Mouse (Mus musculus) forebrain, postnatal 0 days (tissue): ENCODE measurements around the gene Nrxn3. TPM values are rescaled to one million over a fixed set of nuclear protein-coding genes. Genes with fewer than 3 reads are reported as not detected.

Experiments used
- ATAC-seq: fragments of 200-750 bp; cut with Nextera tagmentation; 2 replicates; pipeline ENCODE4 v1.8.0; 2017; ENCODE audit warnings: mild to moderate bottlenecking, moderate library complexity
- DNase-seq: peaks from one replicate; pipeline ENCODE4 v3.0.0-alpha.2; 2015
- H3K27ac ChIP-seq: fragments of 300-500 bp; sonication (generic); 2 replicates; pipeline ENCODE4 v1.5.1; 2014; ENCODE audit warnings: low read depth, mild to moderate bottlenecking, antibody characterized with exemption, low read length, moderate library complexity, mixed read lengths
- H3K27me3 ChIP-seq: fragments of 300-500 bp; sonication (generic); 2 replicates; pipeline ENCODE4 v1.6.1; 2014; ENCODE audit warnings: mild to moderate bottlenecking, low read length, mixed read lengths; ENCODE audit not compliant: insufficient read depth
- H3K36me3 ChIP-seq: fragments of 300-500 bp; sonication (generic); 2 replicates; pipeline ENCODE4 v1.6.1; 2014; ENCODE audit warnings: mild to moderate bottlenecking, moderate library complexity; ENCODE audit not compliant: insufficient read depth
- H3K4me1 ChIP-seq: fragments of 300-500 bp; sonication (generic); 2 replicates; pipeline ENCODE4 v1.6.1; 2014; ENCODE audit warnings: antibody characterized with exemption; ENCODE audit not compliant: insufficient read depth
- H3K4me2 ChIP-seq: fragments of 300-500 bp; sonication (generic); 2 replicates; pipeline ENCODE4 v1.6.1; 2014; ENCODE audit warnings: low read depth, mild to moderate bottlenecking, moderate library complexity
- H3K4me3 ChIP-seq: fragments of 300-500 bp; sonication (generic); 2 replicates; pipeline ENCODE4 v1.5.1; 2014; ENCODE audit warnings: low read depth, low read length, mixed read lengths
- H3K9ac ChIP-seq: fragments of 300-500 bp; sonication (generic); 2 replicates; pipeline ENCODE4 v1.6.1; 2014; ENCODE audit warnings: mild to moderate bottlenecking
- H3K9me3 ChIP-seq: fragments of 300-500 bp; sonication (generic); 2 replicates; pipeline ENCODE4 v1.6.1; 2016; ENCODE audit warnings: low read length
- CTCF ChIP-seq: sonication (generic); IDR thresholded peaks from 2 replicates; pipeline ENCODE4 v1.5.1; 2016; ENCODE audit warnings: antibody characterized with exemption, control low read depth, low read depth
- WGBS: fragments of 180-500 bp; shearing (Covaris S2); extraction: QIAGEN DNeasy Blood & Tissue Kit; methylation state at CpG from one replicate; pipeline ENCODE4 v1.1.7; 2014; 5-methylcytosine and 5-hydroxymethylcytosine counted together
- polyA plus RNA-seq: library from polyadenylated mRNA; unstranded; fragments of >200 nt; fragmentation: Nextera tagmentation; extraction: Ambion mirVana; gene quantifications from 2 replicates; pipeline ENCODE4 v1.2.1, GENCODE M21; 2015
- total RNA-seq: library from RNA; depleted of rRNA; stranded (reverse); fragments of >200 nt; gene quantifications from 2 replicates; pipeline ENCODE4 v1.2.3, GENCODE M21; 2014

Nrxn3 gene
- total and polyA plus RNA-seq, 2 experiments from 2014 or later: 59.9 to 94.6 TPM

DNA sequence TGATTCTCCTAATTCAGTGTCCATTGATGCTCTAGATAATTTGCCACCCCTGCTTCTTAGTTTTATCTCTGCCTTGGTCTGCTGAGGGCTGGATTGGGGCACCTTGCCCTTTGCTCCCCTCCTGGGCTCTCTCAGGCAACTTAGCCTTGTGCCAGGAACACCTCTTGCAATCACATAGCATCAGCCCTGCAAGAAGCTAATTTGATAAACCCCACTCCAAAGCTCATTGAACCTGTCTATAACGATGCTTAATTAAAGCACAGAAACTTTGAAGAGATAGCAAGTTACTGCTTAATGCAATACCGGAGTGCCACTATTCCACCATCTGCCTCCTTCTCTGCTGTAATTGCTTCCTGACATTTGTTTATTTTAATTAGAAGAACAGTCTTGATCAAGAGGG, 42.1 kb downstream of the Nrxn3 start:
- Histone ChIP-seq H3K9ac (no peak overlapping the region), H3K27me3 (no peaks in the 10 kb centered on the region), H3K4me1 (no peaks in the 10 kb centered on the region), H3K27ac (no peak overlapping the region), H3K4me3 (no peak overlapping the region), H3K4me2 (no peak overlapping the region), H3K9me3 (no peaks in the 10 kb centered on the region), H3K36me3 (no peaks in the 10 kb centered on the region)
- TF ChIP-seq CTCF: no peak
- DNase-seq (no peak), ATAC-seq (no peak)
- WGBS: 23% methylated on average over 2 of the region's 2 CpGs

DNA sequence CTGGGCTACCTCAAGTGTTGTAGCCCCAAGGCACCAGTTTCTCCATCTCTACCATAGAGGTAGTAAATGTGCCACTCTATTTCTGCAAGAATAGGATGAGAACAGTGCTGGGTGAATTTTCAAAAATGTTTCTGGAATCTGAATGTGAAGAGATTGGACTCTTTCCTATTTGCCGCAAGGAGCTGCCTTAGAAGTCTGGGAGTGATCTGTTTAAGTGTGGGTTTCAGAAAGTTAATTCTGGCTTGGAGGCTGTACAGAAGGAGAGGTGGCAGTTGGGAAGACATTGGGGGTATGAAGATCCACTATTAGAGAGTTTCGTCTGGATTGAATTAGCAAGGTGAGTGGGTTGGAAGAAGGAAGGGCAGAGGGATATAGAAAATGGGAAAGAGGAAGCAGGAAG, 52.0 kb downstream of the Nrxn3 start:
- 88% methylated on average over 2 of the region's 2 CpGs for WGBS
- Histone ChIP-seq H3K36me3 (no peaks in the 10 kb centered on the region), H3K4me1 (no peaks in the 10 kb centered on the region), H3K27ac (no peak overlapping the region), H3K9me3 (no peaks in the 10 kb centered on the region), H3K4me2 (no peak overlapping the region), H3K9ac (no peak overlapping the region), H3K27me3 (no peaks in the 10 kb centered on the region), H3K4me3 (no peak overlapping the region)
- no peak for TF ChIP-seq CTCF
- no peak for ATAC-seq
- no peak for DNase-seq

DNA sequence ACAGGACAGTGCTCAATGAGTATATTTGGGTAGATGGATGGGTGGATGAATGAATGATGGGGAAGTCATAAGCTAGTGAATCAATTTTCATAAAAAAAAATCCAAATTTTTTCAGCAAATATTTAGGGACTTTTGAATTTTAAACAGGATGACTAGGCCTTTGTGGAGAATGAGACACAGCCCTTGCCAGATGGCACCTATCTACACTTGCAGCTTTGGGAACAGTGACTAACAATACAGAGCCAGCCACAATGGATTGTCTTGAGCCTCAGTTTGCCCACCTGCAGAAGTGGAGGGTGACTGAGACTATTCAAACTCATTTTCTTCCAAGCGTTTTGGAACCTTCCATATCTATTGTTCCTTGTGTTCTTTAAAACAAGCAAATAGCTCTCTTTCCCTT, 55.4 kb downstream of the Nrxn3 start:
- no peak for TF ChIP-seq CTCF
- WGBS: 82% methylated on average over 1 of the region's 1 CpGs
- ATAC-seq: no peak

DNA sequence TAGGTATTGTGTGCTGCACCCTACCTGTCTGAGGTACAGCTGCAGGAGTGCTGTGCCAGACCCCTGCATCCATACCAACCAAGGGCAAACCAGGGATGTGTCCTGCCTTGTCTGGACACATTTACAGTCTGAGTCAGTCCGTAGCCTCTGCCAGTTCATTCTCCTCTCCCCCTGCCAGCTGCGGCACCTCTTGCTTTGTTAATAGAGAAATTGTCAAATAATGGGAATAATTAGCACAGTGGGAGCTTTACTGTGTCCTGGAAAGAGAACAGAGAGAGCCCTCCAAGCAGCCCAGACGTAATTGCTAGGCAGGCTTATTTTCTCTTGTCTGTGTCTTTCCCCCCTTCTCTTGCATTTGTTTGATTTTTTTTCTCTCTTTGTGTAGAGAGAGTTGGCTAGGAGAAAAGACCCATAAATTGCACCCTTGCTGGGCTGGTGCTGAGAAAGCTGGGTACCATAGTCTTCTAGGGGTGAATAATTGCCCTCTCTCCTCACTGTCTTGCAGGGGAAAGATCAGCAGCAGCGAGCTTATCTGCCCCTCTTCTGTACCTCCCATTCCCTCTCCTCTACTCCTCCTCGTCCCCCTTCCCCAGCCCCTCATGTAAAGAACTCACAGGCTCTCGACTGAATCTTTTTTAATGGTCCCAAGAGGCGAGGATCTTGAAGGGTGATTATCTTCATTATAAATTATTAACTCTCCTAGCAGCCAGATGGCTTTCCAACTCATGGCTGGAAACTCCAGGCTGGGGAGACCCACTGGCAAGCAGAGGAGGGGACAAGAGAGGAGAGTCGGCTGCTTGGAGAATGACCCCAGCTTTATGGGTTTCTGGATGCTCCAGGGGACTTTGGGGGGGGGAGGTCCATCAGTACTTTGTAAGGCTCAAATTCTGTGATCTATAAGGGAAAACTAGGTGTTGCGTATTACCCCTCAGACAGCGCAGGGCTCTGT, 61.8 kb downstream of the Nrxn3 start:
- Histone ChIP-seq H3K4me2 (no peak overlapping the region), H3K4me3 (no peak overlapping the region), H3K27ac (peak overlapping the region; percentile 62), H3K9me3 (no peaks in the 10 kb centered on the region), H3K27me3 (no peaks in the 10 kb centered on the region), H3K36me3 (no peaks in the 10 kb centered on the region), H3K9ac (no peak overlapping the region), H3K4me1 (no peaks in the 10 kb centered on the region)
- peak; percentile 88 for ATAC-seq
- WGBS: 22% methylated on average over 10 of the region's 10 CpGs
- peak; percentile 33 for DNase-seq
- no peak for TF ChIP-seq CTCF

More for the DNA sequence above, 55.4 kb downstream of the Nrxn3 start:
- no peak overlapping the region for H3K4me2 ChIP-seq
- H3K4me1 ChIP-seq: no peaks in the 10 kb centered on the region
- H3K9me3 ChIP-seq: no peaks in the 10 kb centered on the region
- no peak overlapping the region for H3K4me3 ChIP-seq
- no peak for DNase-seq
- H3K9ac ChIP-seq: no peak overlapping the region
- H3K27me3 ChIP-seq: no peaks in the 10 kb centered on the region
- H3K36me3 ChIP-seq: no peaks in the 10 kb centered on the region
- no peak overlapping the region for H3K27ac ChIP-seq

DNA sequence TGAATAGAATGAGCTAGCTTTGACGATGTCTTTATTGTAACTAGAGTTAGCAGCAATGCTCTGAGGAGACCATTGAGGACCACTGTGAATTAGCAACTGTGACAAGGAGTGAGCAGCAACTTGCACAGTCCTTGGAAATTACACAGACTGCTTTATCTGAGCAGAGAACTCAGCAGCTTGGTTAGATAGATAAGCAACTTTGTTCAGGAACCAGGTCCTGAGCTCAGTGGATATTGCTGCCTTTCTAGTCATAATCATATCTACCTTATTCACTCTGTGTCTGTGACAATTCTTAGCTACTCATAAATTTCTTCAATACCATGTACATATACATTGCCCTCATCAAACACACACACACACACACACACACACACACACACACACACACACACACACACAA, 70.6 kb downstream of the Nrxn3 start:
- no peak overlapping the region for H3K4me3 ChIP-seq
- TF ChIP-seq CTCF: no peak
- no peak overlapping the region for H3K27ac ChIP-seq
- H3K9me3 ChIP-seq: no peaks in the 10 kb centered on the region
- H3K9ac ChIP-seq: no peak overlapping the region
- WGBS: 50% methylated on average over 1 of the region's 1 CpGs
- H3K4me1 ChIP-seq: no peaks in the 10 kb centered on the region
- no peak for ATAC-seq
- DNase-seq: no peak
- H3K27me3 ChIP-seq: no peaks in the 10 kb centered on the region
- H3K4me2 ChIP-seq: no peak overlapping the region
- H3K36me3 ChIP-seq: peaks cover 7% of the 10 kb centered on the region; the same call in 1 of the 2 replicates

GRCm38 (mm10) chr12:88800990-88801655, 78.4 kb downstream of the Nrxn3 start:
- Histone ChIP-seq H3K9me3 (no peaks in the 10 kb centered on the region), H3K4me1 (peaks cover 4% of the 10 kb centered on the region; the same call in 1 of the 2 replicates), H3K9ac (no peak overlapping the region), H3K4me3 (no peak overlapping the region), H3K27ac (peak overlapping the region; percentile 54), H3K4me2 (peak overlapping the region; percentile 21; the same call in 1 of the 2 replicates), H3K27me3 (no peaks in the 10 kb centered on the region), H3K36me3 (no peaks in the 10 kb centered on the region)
- ATAC-seq (peak; percentile 95), DNase-seq (peak; percentile 83)
- no peak for TF ChIP-seq CTCF
- 3% methylated on average over 6 of the region's 6 CpGs for WGBS

DNA sequence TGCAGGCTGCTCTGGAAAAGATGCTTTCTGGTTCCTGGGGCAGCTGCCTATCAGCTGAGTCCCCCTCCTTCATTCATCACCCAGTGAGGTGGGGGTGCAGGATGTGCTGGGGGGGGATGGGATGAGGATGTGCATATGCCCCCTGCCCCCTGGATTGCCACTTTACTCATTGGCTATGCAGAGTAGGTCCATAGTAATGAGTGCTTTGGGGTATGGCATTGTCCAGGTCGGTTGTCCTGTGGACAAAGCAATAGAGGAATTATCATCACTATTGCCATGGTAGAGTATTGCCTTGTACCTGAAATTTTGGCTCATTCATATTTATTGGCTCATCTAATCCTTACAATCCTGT, 79.0 kb downstream of the Nrxn3 start:
- H3K4me2 ChIP-seq: no peak overlapping the region
- H3K27ac ChIP-seq: peak overlapping the region; percentile 54
- no peak overlapping the region for H3K9ac ChIP-seq
- no peaks in the 10 kb centered on the region for H3K36me3 ChIP-seq
- H3K4me3 ChIP-seq: no peak overlapping the region
- H3K4me1 ChIP-seq: peaks cover 4% of the 10 kb centered on the region; the same call in 1 of the 2 replicates
- no peaks in the 10 kb centered on the region for H3K27me3 ChIP-seq
- no peaks in the 10 kb centered on the region for H3K9me3 ChIP-seq
- ATAC-seq (no peak), DNase-seq (no peak)
- TF ChIP-seq CTCF: no peak
- 11% methylated on average over 1 of the region's 1 CpGs for WGBS
